ENCODE assay signal across 8 mouse cellular contexts in genomic region chr16:13668402-13669108, GRCm38 (mm10). TPM values are rescaled to one million over a fixed set of nuclear protein-coding genes. Genes with fewer than 3 reads are reported as not detected.
DNase-seq lines count a peak whose midpoint lies in the region; ATAC-seq and TF ChIP-seq lines count a peak whose summit lies in the region.

No protein-coding gene starts in this region.

- H3K27me3 ChIP-seq in forebrain, embryonic 13.5 days: no peaks in the 10 kb centered on the region
- no peaks in the 10 kb centered on the region for H3K27me3 ChIP-seq in limb, embryonic 14.5 days (ENCODE audit: control insufficient read depth, insufficient read depth, low read length)

- no peak for TF ChIP-seq POLR2A in limb, embryonic 14.5 days (IDR thresholded peaks at IDR 0.05; ENCODE audit: borderline replicate concordance, extremely low read depth, insufficient read depth, insufficient read length)

- H3K4me1 ChIP-seq in forebrain, embryonic 13.5 days: peaks cover 19% of the 10 kb centered on the region
- peaks cover 15% of the 10 kb centered on the region for H3K4me1 ChIP-seq in limb, embryonic 14.5 days (ENCODE audit: control insufficient read depth, insufficient read depth, low read length)

- no peak overlapping the region for H3K27ac ChIP-seq in forebrain, embryonic 13.5 days
- 0 out of 2 replicates have a peak overlapping the region, but pooled peaks have one; percentile 78 for H3K27ac ChIP-seq in limb, embryonic 14.5 days (replicated peaks; ENCODE audit: low read depth, low read length)

- peaks cover 17% of the 10 kb centered on the region for H3K36me3 ChIP-seq in forebrain, embryonic 13.5 days (ENCODE audit: poor library complexity, severe bottlenecking)
- peaks cover 18% of the 10 kb centered on the region for H3K36me3 ChIP-seq in limb, embryonic 14.5 days (ENCODE audit: control insufficient read depth, insufficient read depth, low read length)

- H3K9me3 ChIP-seq in forebrain, embryonic 13.5 days (replicated peaks): no peaks in the 10 kb centered on the region
- no peaks in the 10 kb centered on the region for H3K9me3 ChIP-seq in limb, embryonic 14.5 days (ENCODE audit: control insufficient read depth, low read length)

- peak overlapping the region; percentile 76 for H3K4me3 ChIP-seq in forebrain, embryonic 13.5 days
- H3K4me3 ChIP-seq in limb, embryonic 14.5 days (replicated peaks; ENCODE audit: low read length): peak overlapping the region; percentile 69

- peak; percentile 14 for DNase-seq in kidney, adult 9 months
- no peak for DNase-seq in kidney, adult 8-10 months
- peak; percentile 13 for DNase-seq in ZHBTc4 (ENCODE audit: low read depth, low spot score)
- no peak for DNase-seq in limb, embryonic 14.5 days (ENCODE audit: low spot score)
- DNase-seq in thymus, postnatal 4 days: peak; percentile 22
- no peak for DNase-seq in spleen, adult 12 weeks (ENCODE audit: low spot score)
- no peak for DNase-seq in B cell, adult 2 months

- ATAC-seq in forebrain, embryonic 13.5 days: no peak
- ATAC-seq in limb, embryonic 14.5 days (ENCODE audit: low FRiP score, low read depth): no peak

- H3K9ac ChIP-seq in forebrain, embryonic 13.5 days: peak overlapping the region; percentile 88; the same call in 1 of the 2 replicates
- H3K9ac ChIP-seq in limb, embryonic 14.5 days (ENCODE audit: low read depth, low read length, severe bottlenecking): 0 out of 2 replicates have a peak overlapping the region, but pooled peaks have one; percentile 81

- 74% methylated on average over 10 of the region's 10 CpGs for WGBS in forebrain, embryonic 13.5 days
- 84% methylated on average over 10 of the region's 10 CpGs for WGBS in limb, embryonic 14.5 days

- peak overlapping the region; percentile 83 for H3K4me2 ChIP-seq in forebrain, embryonic 13.5 days
- H3K4me2 ChIP-seq in limb, embryonic 14.5 days (replicated peaks; ENCODE audit: low read depth, low read length, severe bottlenecking): peak overlapping the region; percentile 79; the same call in 1 of the 2 replicates

RNA-seq across cellular contexts. Expression of gene Parn, which starts 0.6 kb away (rescaled TPM):
- 39.5 and 41.3 TPM in 2 replicates for polyA plus RNA-seq in forebrain, embryonic 13.5 days (2015; fragmentation: Nextera tagmentation; extraction: Ambion mirVana)
- polyA plus RNA-seq in limb, embryonic 14.5 days (2012; rRNA removed): 23.2 and 23.5 TPM in 2 replicates
- polyA plus RNA-seq in limb, embryonic 14.5 days (2014; fragmentation: Nextera tagmentation; extraction: Ambion mirVana): 39.7 and 41.1 TPM in 2 replicates

RNA-seq across cellular contexts. Expression of gene Bfar, which starts 3.1 kb away (rescaled TPM):
- polyA plus RNA-seq in forebrain, embryonic 13.5 days (2015; fragmentation: Nextera tagmentation; extraction: Ambion mirVana): 44.7 and 50.9 TPM in 2 replicates
- polyA plus RNA-seq in limb, embryonic 14.5 days (2012; rRNA removed): 45.8 and 52.0 TPM in 2 replicates
- 49.8 and 55.7 TPM in 2 replicates for polyA plus RNA-seq in limb, embryonic 14.5 days (2014; fragmentation: Nextera tagmentation; extraction: Ambion mirVana)

RNA-seq across cellular contexts. Expression of gene 3110001I22Rik, which starts 3.2 kb away (rescaled TPM):
- 9.4 and 9.9 TPM in 2 replicates for polyA plus RNA-seq in forebrain, embryonic 13.5 days (2015; fragmentation: Nextera tagmentation; extraction: Ambion mirVana)
- polyA plus RNA-seq in limb, embryonic 14.5 days (2012; rRNA removed): 2.8 and 4.3 TPM in 2 replicates
- polyA plus RNA-seq in limb, embryonic 14.5 days (2014; fragmentation: Nextera tagmentation; extraction: Ambion mirVana): 5.2 and 5.9 TPM in 2 replicates

Comparison
In these comparisons a context has a peak if more than half of its experiments do, and no peak if none do; other contexts are left out.
1. DNase-seq: peak in kidney, adult 9 months (single experiment), ZHBTc4 (single experiment) and thymus, postnatal 4 days (single experiment); none in kidney, adult 8-10 months (0 of 2), limb, embryonic 14.5 days (single experiment), spleen, adult 12 weeks (single experiment) and B cell, adult 2 months (0 of 2).